Mouse (Mus musculus) embryonic fibroblast, embryonic 13.5 days (primary cell): Measurements from ENCODE around the gene Agtr1b.

Experiments
- CTCF ChIP-seq: IDR thresholded peaks from 2 replicates; pipeline ENCODE4 v1.5.1; 2011; ENCODE audit warnings: mild to moderate bottlenecking, control low read depth, low read length, moderate library complexity, borderline replicate concordance; ENCODE audit not compliant: insufficient read depth
- POLR2A ChIP-seq: IDR thresholded peaks from 2 replicates; pipeline ENCODE4 v1.6.1; 2011; ENCODE audit warnings: low read depth, mild to moderate bottlenecking, control low read depth, low read length, moderate library complexity

GRCm38 (mm10) chr3:20309142-20309541 is 57.8 kb downstream of the Agtr1b start:
- TF ChIP-seq CTCF, result no peak
- no peak for TF ChIP-seq POLR2A
